Mouse (Mus musculus): ENCODE data around the gene Dyrk1b.

- TF ChIP-seq CTCF (IDR thresholded peaks at IDR 0.05; ENCODE audit: insufficient read depth, low read depth, low read length) (no peak), POLR2A (IDR thresholded peaks at IDR 0.05; ENCODE audit: insufficient read depth, low read depth, low read length) (no peak)
Measured at GRCm38 (mm10) chr7:28210731-28211130, 31.5 kb downstream of the Dyrk1b start.

Measured in olfactory bulb, adult 2 months (tissue).